Mouse (Mus musculus) hindbrain, embryonic 13.5 days (tissue): ENCODE measurements around the gene Hoxb8. TPM values are rescaled to one million over a fixed set of nuclear protein-coding genes. Genes with fewer than 3 reads are reported as not detected.

Experiments
- ATAC-seq: fragments of 200-750 bp; cut with Nextera tagmentation; 2 replicates; pipeline ENCODE4 v1.8.0; 2017; ENCODE audit warnings: moderate TSS enrichment; ENCODE audit not compliant: low FRiP score
- H3K27ac ChIP-seq: fragments of 300-500 bp; sonication (generic); 2 replicates; pipeline ENCODE4 v1.5.1; 2015; ENCODE audit warnings: inconsistent platforms, mild to moderate bottlenecking, moderate library complexity
- H3K27me3 ChIP-seq: fragments of 300-500 bp; sonication (generic); 2 replicates; pipeline ENCODE4 v1.6.1; 2015; ENCODE audit warnings: mild to moderate bottlenecking, inconsistent platforms
- H3K36me3 ChIP-seq: fragments of 300-500 bp; sonication (generic); 2 replicates; pipeline ENCODE4 v1.6.1; 2015; ENCODE audit warnings: mild to moderate bottlenecking, inconsistent platforms
- H3K4me1 ChIP-seq: fragments of 300-500 bp; sonication (generic); replicated peaks from 2 replicates; pipeline ENCODE4 v1.6.1; 2015; ENCODE audit warnings: inconsistent platforms
- H3K4me2 ChIP-seq: fragments of 300-500 bp; sonication (generic); 2 replicates; pipeline ENCODE4 v1.6.1; 2015; ENCODE audit warnings: inconsistent platforms, mild to moderate bottlenecking, moderate library complexity
- H3K4me3 ChIP-seq: fragments of 300-500 bp; sonication (generic); 2 replicates; pipeline ENCODE4 v1.5.1; 2015; ENCODE audit warnings: mild to moderate bottlenecking, inconsistent platforms
- H3K9ac ChIP-seq: fragments of 300-500 bp; sonication (generic); 2 replicates; pipeline ENCODE4 v1.6.1; 2015; ENCODE audit warnings: mild to moderate bottlenecking, inconsistent platforms
- H3K9me3 ChIP-seq: fragments of 300-500 bp; sonication (generic); 2 replicates; pipeline ENCODE4 v1.6.1; 2016; ENCODE audit warnings: inconsistent platforms
- WGBS: fragments of 180-500 bp; shearing (Covaris S2); methylation state at CpG from one replicate; pipeline ENCODE4 v1.1.7; 2015; 5-methylcytosine and 5-hydroxymethylcytosine counted together
- polyA plus RNA-seq: library from polyadenylated mRNA; unstranded; fragments of >200 nt; fragmentation: Nextera tagmentation; extraction: Ambion mirVana; gene quantifications from 2 replicates; pipeline ENCODE4 v1.2.1, GENCODE M21; 2015

The Hoxb8 gene
- polyA plus RNA-seq, 1 experiment from 2014 or later = 27.2 TPM

GRCm38 (mm10) chr11:96300354-96301063 is 18.8 kb downstream of the Hoxb8 start:
- Histone ChIP-seq H3K4me3 (peak overlapping the region; percentile 57), H3K9me3 (no peaks in the 10 kb centered on the region), H3K27me3 (peaks cover 96% of the 10 kb centered on the region), H3K4me2 (peak overlapping the region; percentile 83), H3K4me1 (peaks cover 4% of the 10 kb centered on the region), H3K27ac (peak overlapping the region; percentile 100), H3K9ac (peak overlapping the region; percentile 99), H3K36me3 (no peaks in the 10 kb centered on the region)
- ATAC-seq = no peak
- under 1% methylated on average over 32 of the region's 35 CpGs for WGBS

GRCm38 (mm10) chr11:96301064-96301431 is 19.3 kb downstream of the Hoxb8 start:
- WGBS = 3% methylated on average over 10 of the region's 10 CpGs
- H3K4me2 ChIP-seq = peak overlapping the region; percentile 83
- H3K4me3 ChIP-seq = peak overlapping the region; percentile 57
- H3K9ac ChIP-seq = peak overlapping the region; percentile 99
- no peaks in the 10 kb centered on the region for H3K9me3 ChIP-seq
- peaks cover 96% of the 10 kb centered on the region for H3K27me3 ChIP-seq
- no peak for ATAC-seq
- peaks cover 7% of the 10 kb centered on the region for H3K4me1 ChIP-seq
- H3K27ac ChIP-seq = peak overlapping the region; percentile 100
- no peaks in the 10 kb centered on the region for H3K36me3 ChIP-seq

- WGBS = 0% methylated on average over 15 of the region's 15 CpGs
- peak overlapping the region; percentile 83 for H3K4me2 ChIP-seq
- peak overlapping the region; percentile 57 for H3K4me3 ChIP-seq
- no peak for ATAC-seq
- peaks cover 96% of the 10 kb centered on the region for H3K27me3 ChIP-seq
- H3K36me3 ChIP-seq = no peaks in the 10 kb centered on the region
- peak overlapping the region; percentile 100 for H3K27ac ChIP-seq
- H3K9me3 ChIP-seq = no peaks in the 10 kb centered on the region
- H3K9ac ChIP-seq = peak overlapping the region; percentile 99
- peaks cover 7% of the 10 kb centered on the region for H3K4me1 ChIP-seq
Measured at GRCm38 (mm10) chr11:96301837-96302236, 20.1 kb downstream of the Hoxb8 start.

- Histone ChIP-seq H3K9ac (peak overlapping the region; percentile 99), H3K27ac (peak overlapping the region; percentile 100), H3K27me3 (peaks cover 96% of the 10 kb centered on the region), H3K4me1 (peaks cover 7% of the 10 kb centered on the region), H3K36me3 (no peaks in the 10 kb centered on the region), H3K4me2 (peak overlapping the region; percentile 83), H3K9me3 (no peaks in the 10 kb centered on the region), H3K4me3 (peak overlapping the region; percentile 57)
- WGBS = 2% methylated on average over 23 of the region's 23 CpGs
- no peak for ATAC-seq
Measured at GRCm38 (mm10) chr11:96302381-96303150, 20.9 kb downstream of the Hoxb8 start.

GRCm38 (mm10) chr11:96303151-96304099 is 21.7 kb downstream of the Hoxb8 start, which contains the start of gene Hoxb5:
Gene Hoxb5 (plus strand): TSS chr11:96303336.
- peak within 1 kb of the TSS; percentile 57 for H3K4me3 ChIP-seq
- peak within 1 kb of the TSS; percentile 100 for H3K27ac ChIP-seq
- H3K27me3 ChIP-seq = peaks cover 96% of the 10 kb centered on the region
- under 1% methylated on average over 68 of the region's 69 CpGs for WGBS
- peak; percentile 44; the same call in 1 of the 2 replicates for ATAC-seq
- peak within 1 kb of the TSS; percentile 83 for H3K4me2 ChIP-seq
- H3K4me1 ChIP-seq = peaks cover 7% of the 10 kb centered on the region
- H3K9ac ChIP-seq = peak within 1 kb of the TSS; percentile 99
- H3K9me3 ChIP-seq = no peaks in the 10 kb centered on the region
- H3K36me3 ChIP-seq = no peaks in the 10 kb centered on the region

- H3K9ac ChIP-seq = peak overlapping the region; percentile 99
- peak overlapping the region; percentile 100 for H3K27ac ChIP-seq
- WGBS = 2% methylated on average over 38 of the region's 38 CpGs
- no peaks in the 10 kb centered on the region for H3K36me3 ChIP-seq
- ATAC-seq = no peak
- peaks cover 99% of the 10 kb centered on the region for H3K27me3 ChIP-seq
- peak overlapping the region; percentile 83 for H3K4me2 ChIP-seq
- no peaks in the 10 kb centered on the region for H3K9me3 ChIP-seq
- H3K4me3 ChIP-seq = peak overlapping the region; percentile 57
- peaks cover 7% of the 10 kb centered on the region; the same call in 1 of the 2 replicates for H3K4me1 ChIP-seq
Measured at GRCm38 (mm10) chr11:96304381-96305195, 22.9 kb downstream of the Hoxb8 start.

- peak overlapping the region; percentile 57 for H3K4me3 ChIP-seq
- peak overlapping the region; percentile 100 for H3K27ac ChIP-seq
- H3K27me3 ChIP-seq = peaks cover 99% of the 10 kb centered on the region
- no peak for ATAC-seq
- H3K4me2 ChIP-seq = peak overlapping the region; percentile 83
- H3K4me1 ChIP-seq = peaks cover 14% of the 10 kb centered on the region
- no peaks in the 10 kb centered on the region for H3K9me3 ChIP-seq
- 27% methylated on average over 6 of the region's 6 CpGs for WGBS
- H3K9ac ChIP-seq = peak overlapping the region; percentile 99
- no peaks in the 10 kb centered on the region for H3K36me3 ChIP-seq
Measured at GRCm38 (mm10) chr11:96305505-96306182, 23.9 kb downstream of the Hoxb8 start.

GRCm38 (mm10) chr11:96306183-96306907 is 24.6 kb downstream of the Hoxb8 start:
- ATAC-seq = no peak
- Histone ChIP-seq H3K4me3 (peak overlapping the region; percentile 57), H3K4me2 (peak overlapping the region; percentile 83), H3K9ac (peak overlapping the region; percentile 99), H3K4me1 (peaks cover 18% of the 10 kb centered on the region), H3K27me3 (peaks cover 99% of the 10 kb centered on the region), H3K27ac (peak overlapping the region; percentile 100), H3K36me3 (no peaks in the 10 kb centered on the region), H3K9me3 (no peaks in the 10 kb centered on the region)
- WGBS = 7% methylated on average over 7 of the region's 7 CpGs

- H3K27ac ChIP-seq = peak overlapping the region; percentile 100
- no peaks in the 10 kb centered on the region for H3K36me3 ChIP-seq
- peak overlapping the region; percentile 57 for H3K4me3 ChIP-seq
- H3K27me3 ChIP-seq = peaks cover 99% of the 10 kb centered on the region
- WGBS = 3% methylated on average over 13 of the region's 13 CpGs
- ATAC-seq = no peak
- H3K9ac ChIP-seq = peak overlapping the region; percentile 99
- peak overlapping the region; percentile 83 for H3K4me2 ChIP-seq
- H3K9me3 ChIP-seq = no peaks in the 10 kb centered on the region
- H3K4me1 ChIP-seq = peaks cover 21% of the 10 kb centered on the region
Measured at GRCm38 (mm10) chr11:96306908-96307269, 25.2 kb downstream of the Hoxb8 start.

- no peak for ATAC-seq
- Histone ChIP-seq H3K4me3 (peak overlapping the region; percentile 57), H3K9me3 (no peaks in the 10 kb centered on the region), H3K27me3 (peaks cover 100% of the 10 kb centered on the region), H3K4me2 (peak overlapping the region; percentile 83), H3K4me1 (peaks cover 26% of the 10 kb centered on the region), H3K36me3 (no peaks in the 10 kb centered on the region), H3K27ac (peak overlapping the region; percentile 100), H3K9ac (peak overlapping the region; percentile 99)
- WGBS = 9% methylated on average over 4 of the region's 4 CpGs
Measured at GRCm38 (mm10) chr11:96308763-96309162, 27.1 kb downstream of the Hoxb8 start.
